Mouse (Mus musculus) urinary bladder, postnatal 10 days (tissue): ENCODE data around the gene Ogdhl.
"Not testable (repeated sequence)": the region's sequence is repeated elsewhere in the genome, so short reads cannot be mapped to it uniquely, and the experiment has no call there.

Experiments
- DNase-seq: peaks from one replicate; pipeline ENCODE4 v3.0.0; 2022; ENCODE audit warnings: low spot score

The Ogdhl gene

DNA sequence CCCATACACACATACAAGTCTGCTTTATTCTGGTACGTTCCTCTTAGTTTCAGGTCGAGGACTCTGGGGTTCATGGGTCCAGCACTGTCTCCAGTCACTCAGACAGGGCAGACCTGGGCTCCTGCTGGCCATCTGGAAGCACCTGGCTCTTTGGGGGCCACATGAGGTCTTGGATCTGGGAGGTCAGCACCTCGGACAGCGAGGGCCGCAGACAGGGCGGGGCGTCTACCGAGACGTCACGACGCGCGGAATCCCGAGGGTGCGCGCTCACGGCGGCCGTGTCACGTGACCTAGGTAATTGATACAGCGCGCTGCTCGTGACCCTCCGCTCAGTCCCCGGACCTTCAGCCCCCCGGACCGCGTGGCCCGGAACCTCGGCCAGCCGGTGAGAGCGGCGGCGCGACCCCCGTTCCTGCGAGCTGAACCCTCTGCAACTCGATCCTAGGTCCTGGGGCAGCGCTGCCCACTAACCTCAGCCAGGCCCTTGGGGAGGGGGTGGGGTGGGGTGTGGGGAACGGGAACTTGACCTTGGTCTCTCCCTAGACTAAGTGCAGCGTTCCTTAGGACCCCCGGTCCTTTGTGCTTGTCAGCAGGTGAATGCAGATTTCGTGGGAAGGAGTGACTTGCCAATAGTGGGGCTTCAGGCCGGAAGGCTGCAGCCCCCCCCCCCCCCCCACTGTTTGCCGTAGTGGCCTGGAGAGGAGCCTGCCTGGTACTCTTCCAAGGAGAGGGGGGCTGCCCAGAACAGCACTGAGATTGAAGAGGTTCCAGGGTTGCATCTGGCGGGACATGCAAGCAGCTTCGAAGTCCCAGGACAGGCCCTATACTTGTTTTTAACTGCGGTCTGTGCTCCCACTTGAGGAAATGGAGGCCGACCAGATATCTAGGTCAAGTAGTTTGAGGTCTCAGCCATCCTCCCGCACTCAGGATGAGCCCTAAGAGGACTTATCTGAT, at the start of gene Ogdhl:
Gene Ogdhl, plus strand, starts transcription at position 288 of the 954 bp plus-strand sequence.
- no peak for DNase-seq

- no peak for DNase-seq
Observed at GRCm38 (mm10) chr14:32301622-32302021, 20.2 kb upstream of the Ogdhl start.

- DNase-seq, result no peak
Observed at GRCm38 (mm10) chr14:32302423-32302822, 19.4 kb upstream of the Ogdhl start.

GRCm38 (mm10) chr14:32304921-32305320, 16.9 kb upstream of the Ogdhl start:
- DNase-seq, result no peak

GRCm38 (mm10) chr14:32309876-32310275, 11.9 kb upstream of the Ogdhl start:
- no peak for DNase-seq

DNA sequence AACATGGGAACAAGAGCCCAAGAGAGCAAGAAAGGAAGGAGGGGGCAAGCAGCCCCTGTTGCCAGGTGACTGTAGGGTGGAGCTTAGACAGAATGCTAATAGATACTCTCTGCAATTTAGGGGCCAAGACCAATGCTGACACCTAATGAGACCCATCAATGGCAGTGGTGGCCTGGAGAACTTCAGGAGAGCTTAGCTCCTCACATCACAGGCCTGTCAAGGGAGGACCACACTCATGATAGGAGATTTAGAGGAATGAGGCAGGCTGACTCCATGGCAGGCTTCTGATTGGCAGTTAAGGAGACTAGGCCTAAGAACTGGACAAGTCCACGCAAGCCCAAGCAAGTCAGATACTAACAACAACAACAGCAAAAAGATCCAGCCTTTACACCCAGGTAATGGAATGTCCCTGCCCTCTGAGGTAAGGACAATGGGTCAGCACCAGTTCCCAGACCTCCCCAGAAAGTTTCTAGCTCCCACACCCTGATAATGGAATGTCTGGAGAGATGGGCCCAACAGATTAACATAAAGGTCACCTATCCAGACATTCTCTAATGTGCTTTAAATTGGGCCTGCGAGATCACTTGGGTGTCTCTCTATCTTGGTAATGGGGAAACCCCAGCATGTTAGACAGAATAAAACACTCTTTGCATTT, 10.3 kb upstream of the Ogdhl start:
- DNase-seq, result no peak

GRCm38 (mm10) chr14:32317822-32318221, 4.0 kb upstream of the Ogdhl start:
- DNase-seq, result no peak

DNA sequence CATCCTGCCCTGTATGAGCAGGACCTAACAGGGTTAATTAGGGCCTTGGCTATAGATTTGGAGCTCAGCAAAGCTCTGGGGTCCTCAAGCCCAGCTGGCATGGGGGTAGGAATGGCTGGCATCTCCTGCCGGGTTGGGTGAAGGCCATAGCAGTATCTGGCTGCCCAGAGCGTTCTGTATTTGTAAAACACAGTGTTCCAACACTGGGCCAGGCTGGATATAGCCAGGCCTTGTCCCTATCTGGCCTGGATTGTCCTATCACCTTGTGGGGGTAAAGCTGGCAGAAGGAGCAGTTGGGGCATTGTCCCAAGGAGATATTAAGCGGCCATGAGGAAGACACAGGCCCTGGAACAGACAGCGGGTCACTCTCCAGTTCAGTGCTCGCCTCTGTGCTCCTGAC, 1.4 kb downstream of the Ogdhl start:
- no peak for DNase-seq

DNA sequence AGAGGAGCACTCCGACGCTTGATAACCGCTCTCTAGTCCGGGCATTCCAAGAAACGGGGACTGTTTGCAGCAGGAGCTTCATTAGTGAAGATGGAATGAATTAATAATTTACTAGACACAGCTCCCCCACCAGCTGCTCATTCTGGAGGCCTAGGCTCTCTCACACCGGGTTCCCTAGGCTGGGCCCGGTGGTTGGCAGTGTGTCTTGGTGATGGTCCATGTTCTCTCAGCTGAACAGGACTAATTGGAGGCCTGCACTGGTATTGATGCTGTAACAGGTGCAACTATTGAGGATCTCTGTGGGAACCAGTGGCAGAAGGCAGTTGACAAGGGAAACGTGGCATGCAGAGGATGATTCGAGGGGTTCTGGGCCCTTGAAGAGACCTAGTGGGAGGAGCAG, 5.5 kb downstream of the Ogdhl start:
- DNase-seq, result no peak

DNA sequence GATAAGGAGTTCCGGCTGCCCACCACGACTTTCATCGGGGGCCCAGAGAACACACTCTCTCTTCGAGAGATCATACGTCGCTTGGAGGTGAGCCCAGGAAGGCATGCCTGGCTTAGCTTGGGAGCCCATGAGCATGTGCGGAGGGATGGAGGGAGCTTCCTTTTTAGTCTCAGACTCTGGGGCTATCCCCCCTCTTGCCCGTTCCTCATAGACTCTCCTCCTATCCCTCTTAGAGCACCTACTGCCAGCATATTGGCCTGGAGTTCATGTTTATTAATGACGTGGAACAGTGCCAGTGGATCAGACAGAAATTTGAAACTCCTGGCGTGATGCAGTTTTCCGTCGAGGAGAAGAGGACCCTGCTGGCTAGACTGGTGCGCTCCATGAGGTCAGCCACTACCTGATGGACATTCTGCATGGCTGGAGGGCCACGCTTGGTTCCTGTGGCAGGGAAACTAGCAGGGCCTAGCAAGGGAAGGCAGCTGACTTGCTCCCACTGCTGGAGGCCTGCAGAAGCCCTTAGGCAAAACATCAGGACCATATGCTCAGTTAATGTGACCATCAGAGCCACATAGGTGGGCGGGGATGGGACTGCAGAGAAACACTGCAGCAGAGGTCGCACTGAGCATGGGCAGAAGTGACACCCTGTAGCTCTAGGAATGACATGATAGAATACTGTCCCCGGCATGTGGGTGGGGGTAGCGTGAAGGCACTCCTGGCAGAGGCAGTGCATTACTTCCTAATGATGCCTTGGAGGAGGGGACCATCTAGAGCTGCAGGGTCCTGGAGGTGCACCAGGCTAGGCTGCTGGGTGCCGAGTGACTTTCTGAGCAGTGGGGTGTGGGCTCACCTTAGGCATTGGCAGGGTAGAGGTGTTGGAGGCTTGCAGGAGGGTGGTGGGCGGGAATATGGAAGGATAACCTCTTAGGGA, 11.0 kb downstream of the Ogdhl start:
- DNase-seq, result no peak

DNA sequence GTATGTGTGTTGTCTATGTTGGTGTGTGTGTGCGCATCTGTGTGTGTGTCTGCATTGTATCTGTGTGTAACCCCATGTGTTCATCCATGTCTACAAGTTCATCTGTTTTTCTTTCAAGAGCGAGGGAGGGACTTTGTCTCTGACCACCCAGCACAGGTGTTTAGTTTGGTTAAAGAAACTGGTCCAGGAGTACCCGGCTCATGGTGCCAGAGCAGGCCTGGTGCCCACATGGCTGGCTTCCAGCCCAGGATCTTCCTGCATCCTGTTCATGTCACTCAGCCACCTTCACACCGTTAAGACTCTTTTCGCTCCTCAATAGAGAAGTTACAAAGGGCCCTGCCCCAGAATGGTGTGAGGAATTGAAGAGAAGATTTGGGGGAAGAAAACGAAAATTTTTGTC, 14.2 kb downstream of the Ogdhl start:
- no peak for DNase-seq

- no peak for DNase-seq
Observed at GRCm38 (mm10) chr14:32336547-32336946, 14.7 kb downstream of the Ogdhl start.

DNA sequence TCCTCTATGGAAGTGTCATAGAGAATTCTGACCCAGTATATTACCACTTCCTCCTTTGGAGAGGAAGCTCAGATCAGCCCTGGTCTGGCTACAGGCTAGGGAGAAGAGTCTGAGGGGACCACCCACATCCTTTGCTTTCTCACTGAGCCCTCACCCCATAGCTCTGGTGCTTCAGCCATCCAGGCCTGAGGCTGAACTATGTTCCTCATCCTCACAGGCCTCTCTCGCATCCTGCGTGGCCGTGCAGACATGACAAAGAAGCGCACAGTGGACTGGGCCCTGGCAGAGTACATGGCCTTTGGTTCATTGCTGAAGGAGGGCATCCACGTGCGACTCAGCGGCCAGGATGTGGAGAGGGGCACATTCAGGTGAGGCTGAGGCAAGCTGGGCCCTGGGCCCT, 20.0 kb downstream of the Ogdhl start:
- no peak for DNase-seq

- DNase-seq, result no peak
Observed at GRCm38 (mm10) chr14:32344176-32344575, 22.4 kb downstream of the Ogdhl start.

DNA sequence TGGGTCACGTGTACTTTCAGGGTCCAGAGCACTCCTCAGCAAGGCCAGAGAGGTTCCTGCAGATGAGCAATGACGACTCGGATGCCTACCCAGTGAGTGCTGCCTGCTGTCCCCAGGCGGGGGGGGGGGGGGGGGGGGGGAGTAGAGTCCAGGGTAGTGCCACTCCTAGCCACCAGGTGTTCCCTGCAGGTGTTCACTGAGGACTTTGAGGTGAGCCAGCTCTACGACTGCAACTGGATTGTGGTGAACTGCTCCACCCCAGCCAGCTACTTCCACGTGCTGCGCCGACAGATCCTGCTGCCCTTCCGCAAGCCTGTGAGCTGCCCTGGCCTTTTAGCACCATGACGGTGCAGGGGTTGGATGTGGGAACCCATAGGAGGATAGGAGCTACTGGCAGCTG, 22.9 kb downstream of the Ogdhl start:
- no peak for DNase-seq

DNA sequence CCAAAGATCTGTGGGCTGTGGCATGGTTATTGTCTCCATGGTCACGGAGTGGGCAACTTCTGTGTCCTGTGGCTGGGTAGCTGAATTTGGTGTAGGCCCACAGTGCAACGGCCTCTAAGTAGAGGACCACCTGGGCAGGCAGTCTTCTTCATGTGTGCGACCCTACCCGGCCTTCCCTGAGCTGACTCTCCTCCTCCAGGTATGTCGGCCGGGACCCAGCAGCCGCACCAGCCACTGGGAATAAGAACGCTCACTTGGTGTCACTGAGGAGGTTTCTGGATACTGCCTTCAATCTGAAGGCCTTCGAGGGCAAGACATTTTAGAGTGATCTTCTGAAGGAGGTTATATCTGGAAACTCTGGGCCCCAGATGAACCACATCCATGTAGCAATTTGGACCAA, 25.5 kb downstream of the Ogdhl start:
- DNase-seq, result no peak

DNA sequence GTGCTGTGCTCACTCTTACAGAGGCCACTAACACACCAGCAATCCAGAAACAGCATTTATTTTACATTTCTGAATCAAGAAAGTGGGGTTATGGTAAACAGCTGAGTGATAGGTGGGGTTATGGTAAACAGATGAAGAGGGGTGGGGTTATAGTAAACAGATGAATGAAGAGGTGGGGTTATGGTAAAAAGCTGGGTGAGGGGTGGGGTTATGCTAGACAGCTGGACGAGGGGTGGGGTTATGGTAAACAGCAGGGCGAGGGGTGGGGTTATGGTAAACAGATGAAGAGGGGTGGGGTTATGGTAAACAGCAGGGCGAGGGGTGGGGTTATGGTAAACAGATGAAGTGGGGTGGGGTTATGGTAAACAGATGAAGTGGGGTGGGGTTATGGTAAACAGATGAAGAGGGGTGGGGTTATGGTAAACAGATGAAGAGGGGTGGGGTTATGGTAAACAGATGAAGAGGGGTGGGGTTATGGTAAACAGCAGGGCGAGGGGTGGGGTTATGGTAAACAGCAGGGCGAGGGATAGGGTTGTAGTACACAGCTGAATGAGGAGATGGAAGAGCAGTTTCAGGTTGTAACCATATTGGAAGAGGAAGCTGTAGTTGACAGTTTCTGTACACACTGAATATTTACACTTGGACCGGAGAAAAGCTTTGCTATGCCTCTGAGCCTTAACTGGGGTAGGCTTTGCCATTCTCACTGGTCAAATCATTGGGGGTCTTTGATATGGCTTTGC, 29.5 kb downstream of the Ogdhl start:
- DNase-seq, result not testable (repeated sequence)

- DNase-seq, result no peak
Observed at GRCm38 (mm10) chr14:32364359-32364758, 42.5 kb downstream of the Ogdhl start.

DNA sequence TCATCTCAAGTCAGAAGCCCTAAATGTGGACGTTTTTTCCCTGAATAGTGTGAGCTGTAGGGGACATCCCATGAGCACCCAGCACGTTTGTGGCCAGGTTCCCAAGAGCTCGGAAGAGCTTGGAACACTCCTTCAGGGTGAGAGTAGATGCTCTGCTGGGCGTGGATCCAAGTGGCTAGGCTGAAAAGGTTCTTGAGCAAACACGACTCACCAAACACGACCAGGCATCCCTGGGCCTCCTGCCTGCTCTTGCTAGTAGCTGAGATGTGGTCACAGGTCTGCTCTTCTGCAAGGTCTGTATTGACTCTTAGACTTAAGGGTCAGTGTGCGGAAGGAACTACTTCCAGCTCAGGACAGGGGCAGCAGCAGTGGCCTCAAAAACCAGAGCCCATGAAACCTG, 47.9 kb downstream of the Ogdhl start:
- no peak for DNase-seq

DNA sequence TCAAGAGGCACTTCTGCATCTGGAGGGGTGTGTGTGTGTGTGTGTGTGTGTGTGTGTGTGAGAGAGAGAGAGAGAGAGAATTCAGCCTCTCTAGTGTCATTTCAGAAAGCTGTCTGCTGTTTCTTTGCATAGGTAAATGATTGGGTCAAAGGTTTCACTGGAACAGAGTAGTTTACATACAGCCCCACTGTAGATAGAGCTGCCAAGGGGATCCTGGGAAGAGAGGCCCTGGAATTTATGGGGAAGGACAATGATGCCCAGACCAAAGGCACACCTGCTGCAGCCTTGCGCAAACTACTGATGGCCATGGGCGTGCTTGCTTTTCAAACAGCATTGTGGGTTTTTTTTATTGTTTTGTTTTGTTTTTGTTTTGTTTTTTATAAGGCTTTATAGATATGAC, 50.7 kb downstream of the Ogdhl start:
- DNase-seq, result no peak

DNA sequence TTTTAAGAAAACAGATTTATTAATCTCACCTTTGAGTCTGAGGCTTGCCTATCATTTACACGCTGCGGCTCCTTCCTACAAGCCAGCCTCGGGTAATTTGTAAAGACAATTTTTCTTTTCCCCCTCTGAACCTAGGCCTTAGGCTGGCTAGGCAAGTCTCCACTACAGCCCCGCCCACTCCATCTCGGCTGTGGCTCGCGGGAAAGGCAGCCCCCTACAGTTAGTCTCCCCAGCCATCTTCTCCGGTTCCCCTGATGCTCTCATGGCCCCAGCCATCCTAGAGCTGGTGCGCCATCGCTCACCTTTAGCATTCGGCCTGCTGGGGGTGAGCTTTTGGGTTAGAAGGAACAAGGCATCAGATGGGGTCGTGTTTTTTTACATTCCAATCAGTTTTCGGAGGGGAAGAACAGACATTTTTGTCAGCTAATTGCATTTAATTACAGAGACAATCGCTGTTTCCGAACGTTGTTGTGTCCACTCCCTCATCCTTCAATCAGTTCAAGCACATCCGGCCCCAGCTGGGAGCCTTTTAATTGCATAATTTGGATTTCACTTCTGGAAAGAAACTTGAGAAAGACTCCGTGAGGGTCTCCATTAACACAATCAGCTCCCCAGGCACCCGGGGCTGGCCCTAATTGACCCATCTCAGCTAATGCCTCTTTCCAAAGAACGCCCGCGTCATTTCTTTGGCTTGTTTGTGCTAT, 57.7 kb downstream of the Ogdhl start:
- DNase-seq, result no peak
